Mouse (Mus musculus): ENCODE results near the gene Ttc17. TPM values are rescaled to one million over a fixed set of nuclear protein-coding genes. Genes with fewer than 3 reads are reported as not detected.
"Not testable (repeated sequence)": the region's sequence is repeated elsewhere in the genome, so short reads cannot be mapped to it uniquely, and the experiment has no call there.

The Ttc17 gene
- polyA plus RNA-seq, 1 experiment from 2014 or later: 88.1 TPM

DNA sequence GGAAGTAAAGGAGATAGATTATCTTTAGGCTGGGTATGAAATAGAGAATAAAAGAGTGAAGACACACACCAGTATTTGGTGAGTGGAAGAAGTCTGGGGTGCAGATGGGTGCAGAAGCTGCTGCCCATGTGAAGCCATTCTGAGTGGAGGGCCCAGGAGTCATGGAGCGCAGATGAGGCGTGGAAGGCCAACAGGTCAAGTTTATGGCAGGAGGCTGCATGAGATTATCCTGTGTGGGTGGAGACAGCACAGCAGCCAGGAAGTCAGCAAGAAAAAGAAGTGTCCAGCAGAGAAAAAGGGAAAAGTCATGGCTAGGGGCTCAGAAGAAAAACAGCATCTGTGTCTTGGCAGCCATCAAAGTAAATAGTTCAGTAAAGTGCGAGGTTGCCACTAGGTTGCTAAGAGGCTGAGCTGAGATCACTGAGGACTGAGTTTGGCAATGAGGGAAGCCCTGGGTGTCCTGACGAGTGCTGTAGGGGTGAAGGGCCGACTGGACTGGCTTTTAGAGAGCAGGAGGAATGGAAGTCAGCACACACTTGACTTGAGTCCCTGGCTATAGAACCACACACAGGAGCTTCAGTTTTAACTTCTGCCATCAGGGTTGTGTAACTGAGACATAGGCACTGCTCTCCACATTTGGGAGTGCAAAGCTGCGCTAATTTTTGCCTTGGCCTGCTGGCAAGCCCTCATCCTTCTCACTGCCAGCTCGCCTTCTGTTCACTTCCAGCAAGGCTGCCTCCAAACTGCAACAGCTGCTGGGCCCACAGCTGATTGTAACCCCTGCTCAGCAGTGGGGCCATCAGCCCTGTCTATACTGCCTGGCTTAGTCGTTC lies 8.1 kb downstream of the Ttc17 start:
- no peaks in the 10 kb centered on the region for H3K36me3 ChIP-seq (ENCODE audit: inconsistent target)
- H3K79me2 ChIP-seq (ENCODE audit: inconsistent target): peaks cover 100% of the 10 kb centered on the region
- WGBS (ENCODE audit: missing documents): 91% methylated on average over 8 of the region's 8 CpGs
- H3K27ac ChIP-seq: no peak overlapping the region
- H3K4me3 ChIP-seq (ENCODE audit: inconsistent target): no peak overlapping the region

DNA sequence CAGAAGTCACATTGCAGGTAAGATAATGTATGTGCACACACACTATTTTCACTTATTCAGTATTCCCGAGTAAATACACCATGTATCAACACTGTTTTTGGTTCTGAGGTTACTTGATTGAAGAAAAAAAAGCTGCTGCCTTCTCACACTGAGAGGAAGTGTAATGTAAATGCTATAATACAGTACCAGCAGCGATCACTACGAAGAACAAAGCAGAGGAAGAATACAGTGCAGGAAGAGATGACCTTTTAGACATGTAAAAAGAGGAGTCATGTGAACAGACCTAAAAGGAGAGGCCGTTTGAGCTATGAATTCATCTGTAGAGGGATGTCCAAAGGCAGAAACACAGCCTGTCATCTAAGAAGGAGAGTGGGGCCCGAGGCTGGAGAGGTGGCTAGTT lies 9.0 kb downstream of the Ttc17 start:
- WGBS (ENCODE audit: missing documents): 87% methylated on average over 5 of the region's 5 CpGs
- no peaks in the 10 kb centered on the region for H3K36me3 ChIP-seq (ENCODE audit: inconsistent target)
- no peak overlapping the region for H3K27ac ChIP-seq
- peaks cover 100% of the 10 kb centered on the region for H3K79me2 ChIP-seq (ENCODE audit: inconsistent target)
- H3K4me3 ChIP-seq (ENCODE audit: inconsistent target): no peak overlapping the region

DNA sequence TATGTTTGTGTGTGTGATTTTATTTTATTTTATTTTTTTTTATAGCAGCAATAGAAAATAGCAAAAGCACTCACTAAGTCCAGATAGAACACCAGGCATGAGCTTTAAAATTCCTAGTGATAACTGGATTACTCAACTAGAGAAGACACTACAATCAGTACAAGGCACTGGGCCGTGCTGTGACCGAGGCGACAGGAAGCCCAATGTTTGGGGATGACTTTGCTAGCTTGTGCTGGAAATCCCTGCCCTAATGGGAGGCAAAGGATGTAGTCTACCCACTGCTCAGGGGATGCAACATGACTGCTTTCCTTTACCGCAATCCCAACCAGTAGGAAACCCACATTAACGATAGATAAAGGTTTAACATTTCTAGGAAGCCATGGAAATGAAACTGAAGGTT lies 10.2 kb downstream of the Ttc17 start:
- Histone ChIP-seq H3K4me3 (ENCODE audit: inconsistent target) (no peak overlapping the region), H3K36me3 (ENCODE audit: inconsistent target) (no peaks in the 10 kb centered on the region), H3K79me2 (ENCODE audit: inconsistent target) (peaks cover 100% of the 10 kb centered on the region), H3K27ac (no peak overlapping the region)
- 94% methylated on average over 5 of the region's 5 CpGs for WGBS (ENCODE audit: missing documents)

DNA sequence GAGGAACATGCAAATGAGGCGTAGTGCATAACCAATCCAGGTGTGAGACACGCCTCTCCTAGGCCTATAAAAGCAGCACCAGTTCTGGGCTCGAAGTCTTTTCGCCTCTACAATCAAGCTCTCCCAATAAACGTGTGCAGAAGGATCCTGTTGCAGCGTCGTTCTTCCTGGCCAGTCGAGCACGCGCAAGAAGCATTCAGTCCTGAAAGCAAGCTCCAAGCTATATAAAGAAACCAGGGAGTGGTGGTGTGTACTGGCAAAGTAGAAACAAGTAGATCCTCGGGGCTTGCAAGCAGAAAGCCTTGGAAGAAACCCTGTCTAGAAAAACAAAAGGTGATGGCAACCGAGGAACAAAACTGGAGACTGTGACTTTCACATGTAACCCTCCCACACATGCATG lies 15.4 kb downstream of the Ttc17 start:
- H3K27ac ChIP-seq; H3K4me3 ChIP-seq (ENCODE audit: inconsistent target); H3K36me3 ChIP-seq (ENCODE audit: inconsistent target): not testable (repeated sequence)
- H3K79me2 ChIP-seq (ENCODE audit: inconsistent target): peaks cover 95% of the 10 kb centered on the region
- 99% methylated on average over 7 of the region's 12 CpGs for WGBS (ENCODE audit: missing documents)

DNA sequence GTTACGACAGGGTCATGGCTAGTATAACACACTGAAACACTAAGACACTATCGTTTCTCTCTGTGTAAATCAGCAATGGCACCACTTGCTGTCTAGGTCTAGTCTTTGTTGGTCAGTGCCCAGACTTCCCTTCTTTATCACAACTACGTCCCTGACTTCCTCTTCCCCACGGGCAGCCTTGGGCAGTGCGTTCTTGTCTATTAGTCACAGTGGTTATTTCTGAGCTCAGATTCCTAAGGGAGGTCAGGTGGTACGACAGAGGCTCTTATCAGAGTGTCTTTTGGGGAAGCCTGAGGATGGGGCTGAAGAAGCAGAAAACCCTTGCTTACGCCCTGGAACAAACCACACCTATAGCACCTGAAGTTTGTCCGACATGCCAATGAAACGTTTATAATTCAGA lies 17.5 kb downstream of the Ttc17 start:
- Histone ChIP-seq H3K79me2 (ENCODE audit: inconsistent target) (peaks cover 83% of the 10 kb centered on the region), H3K27ac (peak overlapping the region; percentile 8; the same call in 1 of the 2 replicates), H3K4me3 (ENCODE audit: inconsistent target) (no peak overlapping the region), H3K36me3 (ENCODE audit: inconsistent target) (peaks cover 19% of the 10 kb centered on the region; the same call in 1 of the 2 replicates)
- 43% methylated on average over 9 of the region's 9 CpGs for WGBS (ENCODE audit: missing documents)

DNA sequence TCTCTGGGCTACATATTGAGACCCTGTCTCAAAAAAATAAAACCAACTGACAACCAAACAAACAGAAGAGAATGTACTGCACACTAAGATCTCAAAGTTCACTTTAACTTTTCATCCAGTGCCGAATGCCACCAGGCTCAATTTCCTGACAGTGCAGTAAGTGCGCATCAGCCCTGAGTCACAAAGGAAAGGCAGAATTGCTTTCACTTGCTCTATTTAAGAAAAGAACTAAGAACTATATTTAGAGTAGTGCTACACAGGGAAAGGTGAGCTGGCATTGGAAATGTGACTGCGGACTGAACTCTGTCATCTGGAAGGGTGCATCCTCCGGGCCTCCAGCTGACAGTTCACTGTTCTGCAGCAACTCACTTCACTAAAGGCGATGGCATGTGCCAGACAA lies 18.6 kb downstream of the Ttc17 start:
- Histone ChIP-seq H3K27ac (no peak overlapping the region), H3K36me3 (ENCODE audit: inconsistent target) (peaks cover 23% of the 10 kb centered on the region; the same call in 1 of the 2 replicates), H3K79me2 (ENCODE audit: inconsistent target) (peaks cover 72% of the 10 kb centered on the region), H3K4me3 (ENCODE audit: inconsistent target) (no peak overlapping the region)
- 85% methylated on average over 5 of the region's 5 CpGs for WGBS (ENCODE audit: missing documents)

DNA sequence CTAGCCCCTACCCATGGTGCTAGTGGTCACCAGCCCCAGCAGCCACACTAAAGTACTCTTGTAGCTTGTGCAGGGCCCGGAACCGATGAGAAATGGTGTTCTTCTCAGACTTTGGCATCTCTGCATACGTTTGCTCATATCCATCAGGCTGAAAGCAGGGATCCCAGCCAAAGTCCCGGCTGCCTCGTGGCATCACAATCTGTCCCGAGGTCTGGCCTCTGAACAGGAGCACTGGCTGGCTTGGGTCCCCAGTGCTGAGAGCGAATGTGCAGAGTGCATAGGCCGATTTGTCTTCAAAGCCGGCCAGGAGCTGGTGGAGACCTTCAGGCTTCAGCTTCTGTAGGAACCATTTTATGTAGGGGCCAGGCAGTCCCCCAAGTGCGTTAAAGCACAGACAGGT lies 22.0 kb downstream of the Ttc17 start:
- WGBS (ENCODE audit: missing documents): 95% methylated on average over 10 of the region's 10 CpGs
- H3K27ac ChIP-seq: not testable (repeated sequence)

DNA sequence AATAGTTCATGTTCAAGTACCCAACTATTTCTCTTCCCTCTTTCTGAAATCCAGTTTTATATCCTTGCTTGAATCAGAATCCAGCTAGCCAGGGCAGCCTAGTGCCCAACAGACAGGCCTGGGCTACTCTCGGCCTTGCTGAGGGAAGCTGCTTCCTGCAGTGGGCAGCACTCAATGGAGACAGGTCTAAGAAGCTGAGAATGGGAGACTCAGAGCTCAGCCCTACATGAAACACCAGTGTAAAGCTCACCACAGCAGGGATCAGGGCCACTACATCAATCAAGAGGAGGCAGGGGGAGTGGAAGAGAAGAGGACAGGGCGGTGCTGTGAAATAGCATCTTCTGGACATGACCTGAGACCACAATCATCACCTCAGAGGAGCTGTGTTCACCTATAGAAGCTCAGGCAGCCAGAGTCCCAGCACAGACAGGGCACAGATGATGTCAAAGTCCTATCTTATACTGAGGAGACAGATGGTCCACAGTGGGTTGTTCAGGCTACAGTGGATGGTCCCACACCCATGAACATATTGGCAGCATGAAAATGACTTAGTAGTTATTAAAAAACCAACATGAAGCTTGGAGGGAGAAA lies 25.3 kb downstream of the Ttc17 start:
- H3K4me3 ChIP-seq (ENCODE audit: inconsistent target): no peak overlapping the region
- H3K79me2 ChIP-seq (ENCODE audit: inconsistent target): peaks cover 10% of the 10 kb centered on the region
- no peak overlapping the region for H3K27ac ChIP-seq
- peaks cover 63% of the 10 kb centered on the region for H3K36me3 ChIP-seq (ENCODE audit: inconsistent target)
- 93% methylated on average over 2 of the region's 2 CpGs for WGBS (ENCODE audit: missing documents)

More for the DNA sequence above, 22.0 kb downstream of the Ttc17 start:
- Histone ChIP-seq H3K79me2 (ENCODE audit: inconsistent target) (peaks cover 40% of the 10 kb centered on the region), H3K36me3 (ENCODE audit: inconsistent target) (peaks cover 41% of the 10 kb centered on the region)
- not testable (repeated sequence) for H3K4me3 ChIP-seq (ENCODE audit: inconsistent target)

DNA sequence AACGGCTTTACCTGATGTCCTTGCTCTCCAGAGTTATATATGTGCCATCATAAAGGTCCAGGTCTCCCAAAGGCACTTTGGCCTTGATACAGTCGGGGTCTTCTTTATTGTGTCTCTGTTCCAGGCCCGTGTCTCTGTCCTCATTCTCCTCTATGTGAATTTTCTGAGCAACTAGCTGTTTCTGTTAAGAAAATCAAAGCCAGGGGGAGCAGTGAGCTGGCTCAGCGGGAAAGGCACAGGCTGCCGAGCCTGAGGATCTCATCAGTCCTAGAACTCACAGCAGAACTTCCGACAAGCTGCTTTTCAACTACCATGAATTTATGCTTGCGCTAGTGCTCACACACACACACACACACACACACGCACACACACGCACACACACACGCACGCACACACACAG lies 27.8 kb downstream of the Ttc17 start:
- Histone ChIP-seq H3K79me2 (ENCODE audit: inconsistent target) (no peaks in the 10 kb centered on the region), H3K4me3 (ENCODE audit: inconsistent target) (no peak overlapping the region), H3K27ac (no peak overlapping the region), H3K36me3 (ENCODE audit: inconsistent target) (peaks cover 68% of the 10 kb centered on the region)
- WGBS (ENCODE audit: missing documents): 89% methylated on average over 7 of the region's 11 CpGs

DNA sequence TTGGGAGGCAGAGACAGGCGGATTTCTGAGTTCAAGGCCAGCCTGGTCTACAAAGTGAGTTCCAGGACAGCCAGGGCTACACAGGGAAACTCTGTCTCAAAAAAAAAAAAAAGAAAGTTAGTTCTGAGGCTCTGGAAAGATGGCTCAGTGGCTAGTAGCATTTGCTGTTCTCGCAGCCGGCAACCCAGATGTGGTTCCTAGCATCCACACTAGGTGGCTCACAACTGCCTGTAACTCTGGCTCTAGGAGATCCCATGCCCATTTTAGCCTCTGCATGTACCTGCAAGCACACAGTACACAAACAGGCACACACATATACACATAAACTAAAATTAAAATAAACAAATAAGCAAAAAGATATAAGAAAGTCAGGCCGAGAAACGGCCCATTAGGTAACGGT lies 35.4 kb downstream of the Ttc17 start:
- no peak overlapping the region for H3K27ac ChIP-seq
- 90% methylated on average over 6 of the region's 6 CpGs for WGBS (ENCODE audit: missing documents)
- H3K36me3 ChIP-seq (ENCODE audit: inconsistent target): peaks cover 74% of the 10 kb centered on the region
- H3K79me2 ChIP-seq (ENCODE audit: inconsistent target): no peaks in the 10 kb centered on the region
- no peak overlapping the region for H3K4me3 ChIP-seq (ENCODE audit: inconsistent target)

DNA sequence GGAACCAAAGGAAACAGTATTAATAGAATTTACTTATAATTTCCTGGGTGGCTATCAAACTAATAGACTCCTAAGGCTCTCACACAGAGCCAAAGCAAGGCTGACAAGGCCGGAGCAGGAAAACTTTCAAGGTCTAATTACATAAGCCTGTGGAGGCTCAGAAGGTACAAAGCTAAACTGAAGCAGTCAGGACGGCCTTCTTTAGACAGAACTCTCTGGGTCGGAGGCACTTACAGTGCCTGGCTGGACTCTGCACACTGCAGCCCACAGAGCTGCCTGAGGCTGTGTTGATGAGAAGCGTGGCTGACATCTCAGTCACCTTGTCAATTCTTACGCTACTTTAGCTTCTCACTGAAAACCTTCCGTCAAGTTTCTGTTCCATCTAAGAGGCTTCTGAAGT lies 42.7 kb downstream of the Ttc17 start:
- Histone ChIP-seq H3K27ac (no peak overlapping the region), H3K4me3 (ENCODE audit: inconsistent target) (no peak overlapping the region), H3K36me3 (ENCODE audit: inconsistent target) (peaks cover 74% of the 10 kb centered on the region), H3K79me2 (ENCODE audit: inconsistent target) (no peaks in the 10 kb centered on the region)
- 98% methylated on average over 6 of the region's 6 CpGs for WGBS (ENCODE audit: missing documents)

DNA sequence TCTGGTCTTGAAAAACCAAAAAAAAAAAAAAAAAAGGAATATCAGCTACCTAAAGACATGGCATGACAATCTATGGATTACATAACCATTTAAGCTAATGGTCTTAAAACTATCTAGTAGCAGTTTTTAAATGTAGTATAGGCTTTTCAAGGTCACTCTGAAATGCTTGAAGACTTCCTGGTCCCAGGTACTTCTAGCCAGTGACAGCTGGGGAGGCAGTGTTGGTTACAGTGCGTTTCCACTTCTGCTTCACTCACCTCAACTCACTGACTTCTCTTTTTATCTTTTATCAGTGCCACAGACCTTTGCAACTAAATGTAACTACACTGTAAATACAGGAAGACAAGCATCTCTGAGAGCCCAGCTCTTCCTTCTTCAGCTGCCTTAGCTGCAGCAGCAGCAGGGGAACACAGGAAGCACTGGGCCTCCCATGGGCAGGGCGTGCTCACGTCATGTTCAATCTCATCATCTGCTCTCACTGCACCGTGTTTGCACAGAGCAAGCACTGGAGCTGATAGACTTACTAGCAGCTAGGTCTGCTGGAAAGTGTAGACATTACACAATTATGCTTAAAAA lies 46.0 kb downstream of the Ttc17 start:
- Histone ChIP-seq H3K79me2 (ENCODE audit: inconsistent target) (no peaks in the 10 kb centered on the region), H3K27ac (no peak overlapping the region), H3K4me3 (ENCODE audit: inconsistent target) (no peak overlapping the region), H3K36me3 (ENCODE audit: inconsistent target) (peaks cover 86% of the 10 kb centered on the region)
- WGBS (ENCODE audit: missing documents): 27% methylated on average over 4 of the region's 4 CpGs

DNA sequence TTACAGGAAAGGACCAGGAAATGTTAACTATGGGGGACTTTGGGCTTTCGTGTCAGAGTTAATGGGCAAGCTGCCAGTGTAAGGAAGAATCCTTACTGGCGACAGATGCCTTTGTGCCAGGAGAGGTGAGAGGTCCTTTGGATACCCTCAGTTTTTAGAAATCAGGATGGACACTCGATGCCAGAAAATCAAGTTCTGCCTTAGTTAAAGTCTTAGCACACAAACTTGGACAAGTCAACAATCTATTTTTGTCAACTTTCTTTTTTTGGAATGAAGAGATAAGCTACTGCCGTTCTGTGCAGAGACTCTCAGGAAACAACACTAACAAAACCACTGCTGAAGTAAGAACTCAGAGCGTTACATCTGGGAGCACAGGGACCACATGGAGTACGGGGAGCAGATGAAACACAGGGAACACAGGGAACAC lies 58.3 kb downstream of the Ttc17 start:
- no peak overlapping the region for H3K27ac ChIP-seq
- WGBS (ENCODE audit: missing documents): 54% methylated on average over 6 of the region's 6 CpGs
- no peaks in the 10 kb centered on the region for H3K79me2 ChIP-seq (ENCODE audit: inconsistent target)
- H3K36me3 ChIP-seq (ENCODE audit: inconsistent target): peaks cover 13% of the 10 kb centered on the region
- no peak overlapping the region for H3K4me3 ChIP-seq (ENCODE audit: inconsistent target)

DNA sequence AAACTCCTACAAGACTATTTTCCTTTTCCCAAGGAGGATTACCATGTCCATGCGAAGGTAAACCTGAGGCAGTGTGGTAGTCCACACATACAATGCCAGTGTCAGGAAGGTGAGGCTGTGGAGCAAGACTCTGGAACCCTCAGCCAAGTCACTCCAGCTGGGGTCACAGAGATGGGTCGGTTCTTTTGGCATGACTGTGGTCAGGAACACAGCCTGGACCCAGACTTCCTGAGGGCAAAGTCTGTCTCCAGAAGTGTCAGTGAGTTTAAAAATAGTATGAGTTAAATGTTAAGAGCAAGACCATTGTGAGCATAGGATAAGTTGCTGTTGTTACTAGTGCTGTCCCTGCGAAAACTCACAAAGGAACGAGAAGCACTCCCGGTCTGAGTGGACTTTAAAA lies 59.7 kb downstream of the Ttc17 start:
- Histone ChIP-seq H3K36me3 (ENCODE audit: inconsistent target) (peaks cover 23% of the 10 kb centered on the region), H3K4me3 (ENCODE audit: inconsistent target) (no peak overlapping the region), H3K79me2 (ENCODE audit: inconsistent target) (no peaks in the 10 kb centered on the region), H3K27ac (no peak overlapping the region)
- 86% methylated on average over 5 of the region's 5 CpGs for WGBS (ENCODE audit: missing documents)

DNA sequence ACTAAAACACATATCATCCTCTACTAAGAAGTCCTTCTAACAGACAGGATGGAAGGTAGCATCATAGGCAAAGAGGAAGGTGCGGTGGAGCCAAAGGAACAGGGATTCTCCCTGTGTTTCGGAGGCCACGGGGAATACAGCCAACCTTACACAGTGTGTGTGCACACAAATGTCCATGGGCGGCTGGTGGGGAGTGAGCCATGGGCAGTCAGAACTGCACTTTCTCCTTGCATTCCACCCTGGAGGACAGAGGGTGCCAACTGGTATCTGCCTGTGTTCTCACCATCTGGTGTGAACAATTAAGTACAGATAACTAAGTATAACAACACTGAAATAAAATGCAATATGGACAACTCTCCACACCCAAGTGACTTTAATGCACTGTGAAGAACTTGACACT lies 61.9 kb downstream of the Ttc17 start:
- no peak overlapping the region for H3K27ac ChIP-seq
- H3K79me2 ChIP-seq (ENCODE audit: inconsistent target): no peaks in the 10 kb centered on the region
- H3K36me3 ChIP-seq (ENCODE audit: inconsistent target): peaks cover 44% of the 10 kb centered on the region
- no peak overlapping the region for H3K4me3 ChIP-seq (ENCODE audit: inconsistent target)
- 95% methylated on average over 4 of the region's 4 CpGs for WGBS (ENCODE audit: missing documents)

Data from macrophage (primary cell).